Mouse (Mus musculus): Measurements from ENCODE around the gene Rnf157. TPM values are rescaled to one million over a fixed set of nuclear protein-coding genes. Genes with fewer than 3 reads are reported as not detected.

The Rnf157 gene
- polyA plus RNA-seq, 1 experiment from 2014 or later, result 1.5 TPM

DNA sequence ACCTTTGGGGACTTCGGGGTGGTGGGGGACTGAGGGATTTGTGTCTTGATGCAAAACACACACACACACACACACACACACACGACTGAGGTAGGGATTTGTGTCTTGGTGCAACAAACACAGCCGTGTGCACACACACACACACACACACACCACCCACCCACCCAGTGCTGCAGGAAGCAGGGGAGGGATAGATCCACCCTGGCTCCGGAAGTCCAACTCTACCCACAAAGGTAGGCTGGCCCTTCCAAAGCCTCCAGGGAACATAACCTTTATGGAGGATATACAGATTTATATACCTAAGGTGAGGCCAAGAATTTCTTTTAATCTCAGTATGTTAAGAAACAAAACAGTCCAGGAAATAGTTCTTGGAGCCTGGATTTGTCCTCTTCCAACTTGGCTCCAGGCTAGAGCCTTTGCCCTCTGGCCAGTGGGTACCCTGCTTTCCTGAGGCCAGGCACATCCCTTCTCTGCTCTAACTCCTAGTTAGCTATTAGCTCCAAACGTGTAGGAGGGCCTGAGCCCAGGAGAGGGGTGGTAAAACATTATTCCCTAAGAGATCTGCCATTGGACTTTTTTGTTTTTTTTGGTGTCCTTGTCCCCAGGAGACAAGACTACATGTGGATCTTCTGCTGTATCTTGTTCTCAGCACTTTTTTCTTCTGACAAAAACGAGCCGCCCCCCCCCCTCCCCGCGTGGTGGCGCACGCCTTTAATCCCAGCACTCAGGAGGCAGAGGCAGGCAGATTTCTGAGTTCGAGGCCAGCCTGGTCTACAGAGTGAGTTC, 22.3 kb upstream of the Rnf157 start:
- TF ChIP-seq EP300 (IDR thresholded peaks at IDR 0.05; ENCODE audit: low read depth) (no peak), CTCF (IDR thresholded peaks at IDR 0.05; ENCODE audit: low read depth) (no peak)
- H3K4me1 ChIP-seq (ENCODE audit: insufficient read depth), result peaks cover 45% of the 10 kb centered on the region
- H3K9ac ChIP-seq (replicated peaks), result peak overlapping the region; percentile 95
- peaks cover 37% of the 10 kb centered on the region for H3K36me3 ChIP-seq (replicated peaks; ENCODE audit: insufficient read depth, low read length)
- peak overlapping the region; percentile 98 for H3K27ac ChIP-seq (ENCODE audit: low read depth)
- DNase-seq (no peak), ATAC-seq (no peak)
- H3K4me2 ChIP-seq (ENCODE audit: low read depth, low read length), result peak overlapping the region; percentile 90
- no peaks in the 10 kb centered on the region for H3K9me3 ChIP-seq (ENCODE audit: low read length)
- WGBS (ENCODE audit: insufficient replicate concordance), result 42% methylated on average over 12 of the region's 12 CpGs
- peak overlapping the region; percentile 85 for H3K4me3 ChIP-seq (ENCODE audit: low read depth, low read length)
- no peaks in the 10 kb centered on the region for H3K27me3 ChIP-seq (ENCODE audit: insufficient read depth, low read length)

DNA sequence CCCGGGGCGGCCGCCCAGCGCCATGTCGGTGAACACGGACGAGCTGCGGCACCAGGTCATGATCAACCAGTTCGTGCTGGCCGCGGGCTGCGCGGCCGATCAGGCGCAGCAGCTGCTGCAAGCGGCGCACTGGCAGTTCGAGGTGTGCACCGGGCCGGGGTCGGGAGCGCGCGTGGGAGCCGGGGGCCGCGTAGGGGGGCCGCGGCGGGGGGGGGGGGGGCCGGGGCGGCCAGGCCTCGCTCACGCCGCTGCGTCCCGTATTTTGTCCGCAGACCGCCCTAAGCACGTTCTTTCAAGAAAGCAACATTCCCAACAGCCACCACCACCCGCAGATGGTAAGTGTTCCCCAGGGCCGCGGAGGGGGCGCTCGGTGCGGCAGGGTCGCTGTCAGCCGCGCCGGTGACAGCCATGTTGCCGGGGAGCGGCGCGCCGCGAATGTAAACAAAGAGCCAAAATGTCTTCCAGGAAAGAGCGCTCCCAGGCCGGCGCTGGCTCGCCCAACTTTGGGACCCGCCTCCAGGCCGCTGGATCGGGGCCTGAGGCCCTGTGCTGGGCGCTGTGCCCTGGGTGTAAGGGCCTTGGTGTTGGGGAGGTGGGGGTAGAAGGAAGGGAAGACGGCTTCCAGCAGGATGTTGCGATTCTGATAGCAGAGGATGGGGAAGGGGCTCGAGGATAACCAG, 21.6 kb upstream of the Rnf157 start:
- Histone ChIP-seq H3K27ac (ENCODE audit: low read depth) (peak overlapping the region; percentile 98), H3K36me3 (replicated peaks; ENCODE audit: insufficient read depth, low read length) (peaks cover 35% of the 10 kb centered on the region), H3K9me3 (ENCODE audit: low read length) (no peaks in the 10 kb centered on the region), H3K4me2 (ENCODE audit: low read depth, low read length) (peak overlapping the region; percentile 90), H3K27me3 (ENCODE audit: insufficient read depth, low read length) (no peaks in the 10 kb centered on the region), H3K4me1 (ENCODE audit: insufficient read depth) (peaks cover 52% of the 10 kb centered on the region), H3K4me3 (ENCODE audit: low read depth, low read length) (peak overlapping the region; percentile 85), H3K9ac (replicated peaks) (peak overlapping the region; percentile 95)
- ATAC-seq (peak; percentile 9; the same call in 1 of the 2 replicates), DNase-seq (peak; percentile 81)
- TF ChIP-seq EP300 (IDR thresholded peaks at IDR 0.05; ENCODE audit: low read depth) (no peak), CTCF (IDR thresholded peaks at IDR 0.05; ENCODE audit: low read depth) (no peak)
- under 1% methylated on average over 31 of the region's 67 CpGs for WGBS (ENCODE audit: insufficient replicate concordance)

DNA sequence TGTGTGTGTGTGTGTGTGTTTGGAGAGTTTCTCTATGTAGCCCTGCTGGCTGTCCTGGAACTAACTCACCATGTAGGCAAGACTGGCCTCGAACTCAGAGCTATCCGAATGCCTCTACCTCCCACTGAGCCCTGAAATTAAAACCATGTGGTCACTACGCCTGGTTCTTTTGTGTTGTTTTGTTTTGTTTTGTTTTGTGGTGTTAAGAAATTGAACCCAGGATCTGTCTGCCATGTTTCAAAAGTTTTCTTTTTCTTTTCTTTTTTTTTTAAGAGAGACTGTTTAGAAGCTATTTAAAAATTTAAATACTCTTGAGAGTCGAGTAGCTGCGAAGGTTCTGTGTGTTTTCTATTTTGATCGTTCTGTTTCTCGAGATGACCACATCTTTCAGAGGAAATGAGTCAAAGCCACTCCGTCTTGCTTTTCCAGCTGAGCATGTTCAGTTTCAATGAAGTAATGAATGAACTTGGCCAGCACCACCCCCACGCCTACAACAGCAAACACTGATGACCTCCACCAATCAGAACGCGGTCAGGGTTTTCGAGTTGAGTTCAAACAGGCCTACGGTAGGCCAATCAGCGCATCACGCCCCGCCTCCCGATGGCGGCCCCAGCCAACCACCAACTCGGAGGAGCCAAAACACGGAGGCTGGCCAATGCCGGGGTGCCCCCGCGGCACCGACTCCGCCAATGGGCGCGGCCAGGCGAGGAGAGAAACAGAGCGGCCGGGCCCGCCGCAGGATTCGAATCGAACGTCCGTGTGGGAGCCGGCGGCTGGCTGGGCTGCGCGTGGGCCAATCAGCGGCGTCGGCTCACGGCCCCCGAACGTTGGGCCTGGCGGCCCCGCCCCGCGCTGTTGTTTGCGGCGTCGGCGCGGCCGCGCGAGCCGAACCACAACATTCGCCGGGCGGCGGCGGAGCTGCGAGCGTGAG, 20.8 kb upstream of the Rnf157 start, which contains the start of gene Ubald2:
TSS of gene Ubald2 (plus strand) at position 739 of the 931 bp plus-strand sequence.
- TF ChIP-seq CTCF (IDR thresholded peaks at IDR 0.05; ENCODE audit: low read depth) (no peak), EP300 (IDR thresholded peaks at IDR 0.05; ENCODE audit: low read depth) (peak; percentile 58; the same call in 1 of the 2 replicates)
- Histone ChIP-seq H3K27me3 (ENCODE audit: insufficient read depth, low read length) (no peaks in the 10 kb centered on the region), H3K27ac (ENCODE audit: low read depth) (peak within 1 kb of the TSS; percentile 98), H3K4me1 (ENCODE audit: insufficient read depth) (peaks cover 60% of the 10 kb centered on the region), H3K4me3 (ENCODE audit: low read depth, low read length) (peak within 1 kb of the TSS; percentile 85), H3K36me3 (replicated peaks; ENCODE audit: insufficient read depth, low read length) (peaks cover 29% of the 10 kb centered on the region), H3K9ac (replicated peaks) (peak within 1 kb of the TSS; percentile 95), H3K4me2 (ENCODE audit: low read depth, low read length) (peak within 1 kb of the TSS; percentile 90), H3K9me3 (ENCODE audit: low read length) (no peaks in the 10 kb centered on the region)
- peak; percentile 99 for DNase-seq
- WGBS (ENCODE audit: insufficient replicate concordance), result 4% methylated on average over 40 of the region's 66 CpGs
- peak; percentile 96 for ATAC-seq

DNA sequence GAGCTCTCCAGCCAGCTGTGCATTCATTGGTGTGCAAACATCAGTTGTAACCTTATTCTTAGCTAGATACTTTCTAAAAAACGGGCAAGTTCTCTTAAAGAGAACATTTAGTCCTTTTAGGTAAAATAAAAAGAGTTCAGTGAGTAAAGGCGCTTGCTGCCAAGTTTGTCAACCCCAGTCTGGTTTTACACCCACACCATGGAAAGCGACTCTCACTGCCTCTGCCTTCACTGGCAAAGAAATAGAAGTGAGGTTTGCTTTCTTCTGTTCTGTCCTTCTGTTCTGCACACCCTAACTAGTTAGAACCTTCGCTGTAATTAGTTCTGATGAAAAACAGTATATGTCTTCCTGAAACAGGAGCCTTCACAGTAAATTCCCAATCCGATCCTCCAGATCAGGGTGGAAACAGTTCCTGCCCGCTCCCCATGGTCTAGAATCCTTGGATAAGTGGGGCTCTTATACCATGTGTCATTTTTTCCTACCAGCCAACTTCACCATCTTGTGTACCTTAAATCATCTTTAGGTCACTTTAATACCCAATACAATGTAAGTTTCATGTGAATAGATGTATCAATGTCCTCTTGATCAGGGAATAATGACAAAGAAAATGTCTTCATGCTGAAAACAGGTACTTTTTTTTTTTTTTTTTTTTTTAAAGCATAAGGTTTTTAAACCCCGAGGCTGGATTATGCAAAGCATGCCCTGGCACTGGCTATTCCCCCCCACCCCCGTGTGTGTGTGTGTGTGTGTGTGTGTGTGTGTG, 19.9 kb upstream of the Rnf157 start:
- no peaks in the 10 kb centered on the region for H3K9me3 ChIP-seq (ENCODE audit: low read length)
- H3K27me3 ChIP-seq (ENCODE audit: insufficient read depth, low read length), result no peaks in the 10 kb centered on the region
- H3K4me1 ChIP-seq (ENCODE audit: insufficient read depth), result peaks cover 62% of the 10 kb centered on the region
- H3K4me3 ChIP-seq (ENCODE audit: low read depth, low read length), result no peak overlapping the region
- 65% methylated on average over 8 of the region's 8 CpGs for WGBS (ENCODE audit: insufficient replicate concordance)
- H3K27ac ChIP-seq (ENCODE audit: low read depth), result no peak overlapping the region; the same call in 1 of the 2 replicates
- TF ChIP-seq EP300 (IDR thresholded peaks at IDR 0.05; ENCODE audit: low read depth), result no peak
- TF ChIP-seq CTCF (IDR thresholded peaks at IDR 0.05; ENCODE audit: low read depth), result no peak
- H3K4me2 ChIP-seq (ENCODE audit: low read depth, low read length), result peak overlapping the region; percentile 59
- H3K36me3 ChIP-seq (replicated peaks; ENCODE audit: insufficient read depth, low read length), result peaks cover 28% of the 10 kb centered on the region
- ATAC-seq (no peak), DNase-seq (no peak)
- no peak overlapping the region; the same call in 1 of the 2 replicates for H3K9ac ChIP-seq (replicated peaks)

DNA sequence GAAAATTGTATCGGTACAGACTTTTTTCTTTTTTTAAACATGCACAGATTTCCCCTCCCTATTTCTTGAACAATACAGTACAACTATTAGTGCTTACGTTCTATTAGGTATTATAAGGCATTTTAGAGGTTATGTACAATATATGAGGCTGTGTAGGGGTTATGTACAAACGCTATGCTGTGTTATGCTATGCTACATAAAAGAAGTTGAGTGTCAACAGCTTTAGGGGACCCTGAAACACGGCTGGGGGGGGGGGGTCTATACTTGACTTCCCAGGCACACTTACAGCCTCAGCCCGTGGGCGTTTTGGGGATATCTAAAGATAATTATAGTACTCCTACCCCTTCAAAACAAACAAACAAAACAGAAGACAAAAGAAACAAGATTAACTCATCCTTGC, 19.3 kb upstream of the Rnf157 start:
- H3K36me3 ChIP-seq (replicated peaks; ENCODE audit: insufficient read depth, low read length), result peaks cover 22% of the 10 kb centered on the region
- no peaks in the 10 kb centered on the region for H3K9me3 ChIP-seq (ENCODE audit: low read length)
- no peak overlapping the region for H3K9ac ChIP-seq (replicated peaks)
- no peak for ATAC-seq
- no peak overlapping the region for H3K4me3 ChIP-seq (ENCODE audit: low read depth, low read length)
- WGBS (ENCODE audit: insufficient replicate concordance), result 71% methylated on average over 6 of the region's 6 CpGs
- H3K4me1 ChIP-seq (ENCODE audit: insufficient read depth), result peaks cover 55% of the 10 kb centered on the region
- H3K27ac ChIP-seq (ENCODE audit: low read depth), result no peak overlapping the region
- DNase-seq, result no peak
- H3K4me2 ChIP-seq (ENCODE audit: low read depth, low read length), result no peak overlapping the region
- TF ChIP-seq EP300 (IDR thresholded peaks at IDR 0.05; ENCODE audit: low read depth) (no peak), CTCF (IDR thresholded peaks at IDR 0.05; ENCODE audit: low read depth) (no peak)
- no peaks in the 10 kb centered on the region for H3K27me3 ChIP-seq (ENCODE audit: insufficient read depth, low read length)

All from liver, postnatal 0 days (tissue).